Mouse (Mus musculus) left cerebral cortex, postnatal 10 days (tissue): ENCODE data around the gene Carmil1. TPM values are rescaled to one million over a fixed set of nuclear protein-coding genes. Genes with fewer than 3 reads are reported as not detected.

ENCODE experiments used
- DNase-seq, 2 experiments: peaks; one replicate each; pipeline ENCODE4 v3.0.0; 2021 to 2022; ENCODE audit warnings: low spot score in 2 of 2, mixed read lengths in 1 of 2; ENCODE audit errors: extremely low spot score in 1 of 2
- intact Hi-C: fragments of 180-260 bp; cut with DNase I; formaldehyde crosslinking; loops from one replicate; pipeline ENCODE4 v1.15.1; 2025
- total RNA-seq, 2 experiments: library from RNA; stranded (reverse); gene quantifications; 2 replicates each; pipeline ENCODE4 v1.2.3; 2021

The Carmil1 gene
- total RNA-seq, 2 experiments from 2014 or later, result 47.6 to 52.3 TPM

- DNase-seq, result no peak
- intact Hi-C loops, result no loop called here
Observed at GRCm38 (mm10) chr13:24163368-24163767, 117.2 kb downstream of the Carmil1 start.

GRCm38 (mm10) chr13:24161105-24161504, 119.5 kb downstream of the Carmil1 start:
- intact Hi-C loops, result no loop called here
- DNase-seq, result no peak

GRCm38 (mm10) chr13:24159972-24160371, 120.6 kb downstream of the Carmil1 start:
- no peak for DNase-seq
- intact Hi-C loops, result no loop called here

GRCm38 (mm10) chr13:24159190-24159965, 121.2 kb downstream of the Carmil1 start:
- intact Hi-C loops, result no loop called here
- DNase-seq, result no peak

GRCm38 (mm10) chr13:24157560-24158011, 123.0 kb downstream of the Carmil1 start:
- intact Hi-C loops, result no loop called here

GRCm38 (mm10) chr13:24155190-24155589, 125.4 kb downstream of the Carmil1 start:
- no peak for DNase-seq
- intact Hi-C loops, result no loop called here

More at GRCm38 (mm10) chr13:24157560-24158011, 123.0 kb downstream of the Carmil1 start:
- no peak for DNase-seq

GRCm38 (mm10) chr13:24154281-24155061, 126.1 kb downstream of the Carmil1 start:
- DNase-seq, result no peak
- intact Hi-C loops, result no loop called here

GRCm38 (mm10) chr13:24152610-24153009, 128.0 kb downstream of the Carmil1 start:
- no peak for DNase-seq
- intact Hi-C loops, result no loop called here

- intact Hi-C loops, result no loop called here
- DNase-seq, result no peak
Observed at GRCm38 (mm10) chr13:24151335-24151734, 129.3 kb downstream of the Carmil1 start.

- intact Hi-C loops, result no loop called here
Observed at GRCm38 (mm10) chr13:24148549-24148948, 132.0 kb downstream of the Carmil1 start.

GRCm38 (mm10) chr13:24147006-24147405, 133.6 kb downstream of the Carmil1 start:
- intact Hi-C loops, result no loop called here
- DNase-seq, result no peak

More at GRCm38 (mm10) chr13:24148549-24148948, 132.0 kb downstream of the Carmil1 start:
- no peak for DNase-seq

- no peak for DNase-seq
Observed at GRCm38 (mm10) chr13:24146541-24146940, 134.1 kb downstream of the Carmil1 start.

GRCm38 (mm10) chr13:24144858-24145257, 135.7 kb downstream of the Carmil1 start:
- intact Hi-C loops, result no loop called here

More at GRCm38 (mm10) chr13:24146541-24146940, 134.1 kb downstream of the Carmil1 start:
- intact Hi-C loops, result no loop called here

GRCm38 (mm10) chr13:24144141-24144540, 136.5 kb downstream of the Carmil1 start:
- DNase-seq, result no peak
- intact Hi-C loops, result no loop called here

More at GRCm38 (mm10) chr13:24144858-24145257, 135.7 kb downstream of the Carmil1 start:
- no peak for DNase-seq

GRCm38 (mm10) chr13:24136836-24137235, 143.8 kb downstream of the Carmil1 start:
- intact Hi-C loops, result no loop called here
- no peak for DNase-seq

GRCm38 (mm10) chr13:24135282-24136230, 145.0 kb downstream of the Carmil1 start:
- intact Hi-C loops, result no loop called here
- no peak for DNase-seq

GRCm38 (mm10) chr13:24132866-24133265, 147.7 kb downstream of the Carmil1 start:
- DNase-seq, result no peak
- intact Hi-C loops, result no loop called here

- intact Hi-C loops, result no loop called here
- DNase-seq, result no peak
Observed at GRCm38 (mm10) chr13:24131319-24131718, 149.3 kb downstream of the Carmil1 start.

- intact Hi-C loops, result no loop called here
- no peak for DNase-seq
Observed at GRCm38 (mm10) chr13:24130741-24131140, 149.9 kb downstream of the Carmil1 start.
